Mouse (Mus musculus): ENCODE measurements around the gene Ccr5. TPM values are rescaled to one million over a fixed set of nuclear protein-coding genes. Genes with fewer than 3 reads are reported as not detected.

The Ccr5 gene
- total and polyA plus RNA-seq, 3 experiments = 0.22 TPM; not detected in 2

DNA sequence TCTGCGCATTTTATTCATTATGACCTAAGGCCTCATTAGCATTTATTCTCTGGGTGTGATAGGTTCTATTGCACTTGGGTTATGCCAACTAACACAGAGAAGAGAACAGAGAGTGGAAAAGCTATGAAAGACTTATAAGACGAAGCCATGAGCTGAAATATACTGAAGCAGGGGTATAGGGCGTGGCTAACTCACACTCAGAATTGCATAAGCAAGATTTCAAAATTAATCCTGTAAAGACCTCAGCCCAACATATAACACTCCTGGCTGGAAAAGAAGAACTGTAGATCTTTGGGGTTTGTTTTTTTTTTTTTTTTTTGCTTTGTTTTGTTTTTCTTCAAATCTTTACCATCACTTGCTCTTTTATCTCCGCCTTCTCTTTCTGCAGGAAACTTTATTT lies 19.6 kb upstream of the Ccr5 start, which contains the start of gene Ccr2:
Gene Ccr2, plus strand, starts transcription at position 228 of the 400 bp plus-strand sequence.
- peaks cover 3% of the 10 kb centered on the region; the same call in 1 of the 2 replicates for H3K27me3 ChIP-seq (ENCODE audit: insufficient read depth, low read length)
- no peaks in the 10 kb centered on the region for H3K36me3 ChIP-seq (replicated peaks)
- TF ChIP-seq GATA1 (IDR thresholded peaks at IDR 0.05; ENCODE audit: borderline replicate concordance, low read length) = no peak
- no peak for TF ChIP-seq GATA2 (IDR thresholded peaks at IDR 0.05; ENCODE audit: borderline replicate concordance, low read depth, low read length)
- no peak for TF ChIP-seq TAL1 (conservative IDR thresholded peaks at IDR 0.05; ENCODE audit: low read depth, low read length)
- TF ChIP-seq POLR2AphosphoS5 (IDR thresholded peaks at IDR 0.05; ENCODE audit: insufficient replicate concordance, low read depth, low read length) = no peak
- TF ChIP-seq CTCF (IDR thresholded peaks at IDR 0.05; ENCODE audit: low read depth, low read length) = no peak
- H3K9me3 ChIP-seq (replicated peaks) = no peaks in the 10 kb centered on the region
- peaks cover 22% of the 10 kb centered on the region for H3K4me1 ChIP-seq (ENCODE audit: insufficient read depth, low read depth, low read length)
- H3K4me3 ChIP-seq (ENCODE audit: low read depth, low read length) = no peak within 1 kb of the TSS
- ATAC-seq (ENCODE audit: extremely low read depth, insufficient number of reproducible peaks, low FRiP score, poor library complexity, severe bottlenecking) = no peak
- DNase-seq (ENCODE audit: low spot score) = no peak

DNA sequence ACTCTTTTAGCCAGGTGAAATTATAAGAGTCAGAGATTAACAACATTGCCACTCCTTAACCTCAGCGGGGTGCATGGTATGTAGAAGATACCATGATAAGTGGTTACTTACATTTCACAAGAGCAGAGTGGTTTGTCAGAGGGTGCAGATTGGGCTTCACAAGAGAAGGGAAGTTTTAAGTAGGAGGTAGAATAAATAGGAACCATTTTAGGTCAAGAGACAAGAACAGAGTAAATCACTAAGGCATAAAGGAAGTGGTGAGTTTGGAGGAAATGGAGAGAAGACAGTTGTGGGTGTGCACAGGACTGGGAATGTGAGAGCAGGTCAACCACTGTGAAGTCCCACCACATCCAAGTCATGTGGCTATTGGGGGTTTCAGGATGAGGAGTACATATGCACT lies 18.1 kb upstream of the Ccr5 start:
- no peak for TF ChIP-seq CTCF (IDR thresholded peaks at IDR 0.05; ENCODE audit: low read depth, low read length)
- no peak for TF ChIP-seq GATA2 (IDR thresholded peaks at IDR 0.05; ENCODE audit: borderline replicate concordance, low read depth, low read length)
- TF ChIP-seq TAL1 (conservative IDR thresholded peaks at IDR 0.05; ENCODE audit: low read depth, low read length) = no peak
- TF ChIP-seq POLR2AphosphoS5 (IDR thresholded peaks at IDR 0.05; ENCODE audit: insufficient replicate concordance, low read depth, low read length) = no peak
- TF ChIP-seq GATA1 (IDR thresholded peaks at IDR 0.05; ENCODE audit: borderline replicate concordance, low read length) = no peak
- Histone ChIP-seq H3K27me3 (ENCODE audit: insufficient read depth, low read length) (peaks cover 3% of the 10 kb centered on the region; the same call in 1 of the 2 replicates), H3K36me3 (replicated peaks) (no peaks in the 10 kb centered on the region), H3K4me1 (ENCODE audit: insufficient read depth, low read depth, low read length) (peaks cover 25% of the 10 kb centered on the region), H3K4me3 (ENCODE audit: low read depth, low read length) (no peak overlapping the region), H3K9me3 (replicated peaks) (no peaks in the 10 kb centered on the region)
- DNase-seq (ENCODE audit: low spot score) (no peak), ATAC-seq (ENCODE audit: extremely low read depth, insufficient number of reproducible peaks, low FRiP score, poor library complexity, severe bottlenecking) (no peak)

- Histone ChIP-seq H3K4me1 (ENCODE audit: insufficient read depth, low read depth, low read length) (peaks cover 39% of the 10 kb centered on the region), H3K9me3 (replicated peaks) (no peaks in the 10 kb centered on the region), H3K27me3 (ENCODE audit: insufficient read depth, low read length) (peaks cover 3% of the 10 kb centered on the region; the same call in 1 of the 2 replicates), H3K36me3 (replicated peaks) (no peaks in the 10 kb centered on the region), H3K4me3 (ENCODE audit: low read depth, low read length) (no peak overlapping the region)
- TF ChIP-seq GATA2 (IDR thresholded peaks at IDR 0.05; ENCODE audit: borderline replicate concordance, low read depth, low read length) (no peak), TAL1 (conservative IDR thresholded peaks at IDR 0.05; ENCODE audit: low read depth, low read length) (no peak), POLR2AphosphoS5 (IDR thresholded peaks at IDR 0.05; ENCODE audit: insufficient replicate concordance, low read depth, low read length) (no peak), CTCF (IDR thresholded peaks at IDR 0.05; ENCODE audit: low read depth, low read length) (no peak), GATA1 (IDR thresholded peaks at IDR 0.05; ENCODE audit: borderline replicate concordance, low read length) (no peak)
- ATAC-seq (ENCODE audit: extremely low read depth, insufficient number of reproducible peaks, low FRiP score, poor library complexity, severe bottlenecking) (no peak), DNase-seq (ENCODE audit: low spot score) (no peak)
Observed at GRCm38 (mm10) chr9:124105196-124105595, 16.1 kb upstream of the Ccr5 start.

DNA sequence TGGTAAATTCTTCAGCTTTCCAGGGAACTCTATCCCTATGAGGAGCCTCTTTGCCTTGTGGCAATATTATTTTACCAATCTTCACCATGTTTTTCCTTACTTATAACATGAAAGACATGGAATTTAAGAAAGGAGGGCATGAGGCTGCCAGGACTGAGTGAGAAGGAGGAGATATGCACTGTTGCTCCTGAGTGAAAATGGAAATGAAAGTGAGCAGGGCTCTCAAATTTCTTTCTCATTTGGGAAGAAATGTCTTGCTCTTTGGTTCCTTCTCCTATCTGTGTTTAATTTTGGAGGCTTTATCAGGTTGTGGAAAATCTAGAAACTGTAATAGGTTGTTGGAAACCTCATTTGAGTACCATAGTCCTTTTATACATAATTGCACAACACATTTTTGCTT lies 14.1 kb upstream of the Ccr5 start:
- Histone ChIP-seq H3K9me3 (replicated peaks) (no peaks in the 10 kb centered on the region), H3K4me1 (ENCODE audit: insufficient read depth, low read depth, low read length) (peaks cover 33% of the 10 kb centered on the region), H3K4me3 (ENCODE audit: low read depth, low read length) (no peak overlapping the region), H3K36me3 (replicated peaks) (no peaks in the 10 kb centered on the region), H3K27me3 (ENCODE audit: insufficient read depth, low read length) (peaks cover under 1% of the 10 kb centered on the region; the same call in 1 of the 2 replicates)
- no peak for TF ChIP-seq GATA2 (IDR thresholded peaks at IDR 0.05; ENCODE audit: borderline replicate concordance, low read depth, low read length)
- TF ChIP-seq GATA1 (IDR thresholded peaks at IDR 0.05; ENCODE audit: borderline replicate concordance, low read length) = no peak
- no peak for TF ChIP-seq POLR2AphosphoS5 (IDR thresholded peaks at IDR 0.05; ENCODE audit: insufficient replicate concordance, low read depth, low read length)
- TF ChIP-seq TAL1 (conservative IDR thresholded peaks at IDR 0.05; ENCODE audit: low read depth, low read length) = no peak
- no peak for TF ChIP-seq CTCF (IDR thresholded peaks at IDR 0.05; ENCODE audit: low read depth, low read length)
- DNase-seq (ENCODE audit: low spot score) (no peak), ATAC-seq (ENCODE audit: extremely low read depth, insufficient number of reproducible peaks, low FRiP score, poor library complexity, severe bottlenecking) (no peak)

GRCm38 (mm10) chr9:124108356-124109127 lies 12.8 kb upstream of the Ccr5 start:
- H3K4me1 ChIP-seq (ENCODE audit: insufficient read depth, low read depth, low read length) = peaks cover 35% of the 10 kb centered on the region
- ATAC-seq (ENCODE audit: extremely low read depth, insufficient number of reproducible peaks, low FRiP score, poor library complexity, severe bottlenecking) = no peak
- no peaks in the 10 kb centered on the region for H3K27me3 ChIP-seq (ENCODE audit: insufficient read depth, low read length)
- no peak for TF ChIP-seq GATA1 (IDR thresholded peaks at IDR 0.05; ENCODE audit: borderline replicate concordance, low read length)
- no peak for TF ChIP-seq TAL1 (conservative IDR thresholded peaks at IDR 0.05; ENCODE audit: low read depth, low read length)
- TF ChIP-seq CTCF (IDR thresholded peaks at IDR 0.05; ENCODE audit: low read depth, low read length) = no peak
- TF ChIP-seq POLR2AphosphoS5 (IDR thresholded peaks at IDR 0.05; ENCODE audit: insufficient replicate concordance, low read depth, low read length) = no peak
- no peaks in the 10 kb centered on the region for H3K9me3 ChIP-seq (replicated peaks)
- no peaks in the 10 kb centered on the region for H3K36me3 ChIP-seq (replicated peaks)
- no peak overlapping the region for H3K4me3 ChIP-seq (ENCODE audit: low read depth, low read length)
- DNase-seq (ENCODE audit: low spot score) = no peak

GRCm38 (mm10) chr9:124111997-124112396 lies 9.3 kb upstream of the Ccr5 start:
- peaks cover 41% of the 10 kb centered on the region for H3K4me1 ChIP-seq (ENCODE audit: insufficient read depth, low read depth, low read length)
- no peak for TF ChIP-seq TAL1 (conservative IDR thresholded peaks at IDR 0.05; ENCODE audit: low read depth, low read length)
- TF ChIP-seq POLR2AphosphoS5 (IDR thresholded peaks at IDR 0.05; ENCODE audit: insufficient replicate concordance, low read depth, low read length) = no peak
- no peak for TF ChIP-seq GATA1 (IDR thresholded peaks at IDR 0.05; ENCODE audit: borderline replicate concordance, low read length)
- TF ChIP-seq GATA2 (IDR thresholded peaks at IDR 0.05; ENCODE audit: borderline replicate concordance, low read depth, low read length) = no peak
- TF ChIP-seq CTCF (IDR thresholded peaks at IDR 0.05; ENCODE audit: low read depth, low read length) = no peak
- H3K4me3 ChIP-seq (ENCODE audit: low read depth, low read length) = no peak overlapping the region
- DNase-seq (ENCODE audit: low spot score) (no peak), ATAC-seq (ENCODE audit: extremely low read depth, insufficient number of reproducible peaks, low FRiP score, poor library complexity, severe bottlenecking) (no peak)
- H3K9me3 ChIP-seq (replicated peaks) = no peaks in the 10 kb centered on the region
- no peaks in the 10 kb centered on the region for H3K36me3 ChIP-seq (replicated peaks)
- no peaks in the 10 kb centered on the region for H3K27me3 ChIP-seq (ENCODE audit: insufficient read depth, low read length)

Measured in G1E (cell line).